Mouse (Mus musculus) testis, adult 2 months (tissue): ENCODE measurements around the gene Klhl32.

ENCODE experiments used
- CTCF ChIP-seq: fragments of 200-500 bp; IDR thresholded peaks from 2 replicates; pipeline ENCODE4 v1.5.1; 2012; ENCODE audit warnings: low read depth, mild to moderate bottlenecking, inconsistent platforms, low read length, moderate library complexity; ENCODE audit not compliant: control insufficient read depth, insufficient read depth, insufficient replicate concordance
- POLR2A ChIP-seq: fragments of 200-500 bp; IDR thresholded peaks from 2 replicates; pipeline ENCODE4 v1.6.1; 2012; ENCODE audit warnings: low read depth, mild to moderate bottlenecking, inconsistent platforms, low read length, moderate library complexity; ENCODE audit not compliant: control insufficient read depth

- TF ChIP-seq POLR2A: no peak
- TF ChIP-seq CTCF: no peak
These were observed 61.6 kb downstream of the Klhl32 start for GRCm38 (mm10) chr4:24789331-24789730.
